Mouse (Mus musculus) midbrain, postnatal 0 days (tissue): ENCODE results near the gene Eps8l3. TPM values are rescaled to one million over a fixed set of nuclear protein-coding genes. Genes with fewer than 3 reads are reported as not detected.

Experiments
- ATAC-seq: fragments of 200-750 bp; cut with Nextera tagmentation; 2 replicates; pipeline ENCODE4 v1.8.0; 2017; ENCODE audit warnings: moderate number of reproducible peaks, mild to moderate bottlenecking, moderate TSS enrichment, moderate library complexity; ENCODE audit not compliant: low FRiP score
- DNase-seq: peaks from one replicate; pipeline ENCODE4 v3.0.0-alpha.2; 2015; ENCODE audit warnings: low spot score
- H3K27ac ChIP-seq: fragments of 300-500 bp; sonication (generic); 2 replicates; pipeline ENCODE4 v1.5.1; 2014; ENCODE audit warnings: low read depth, mild to moderate bottlenecking, low read length, mixed read lengths
- H3K27me3 ChIP-seq: fragments of 300-500 bp; sonication (generic); 2 replicates; pipeline ENCODE4 v1.6.1; 2014; ENCODE audit warnings: low read length, control low read depth, mixed read lengths; ENCODE audit not compliant: insufficient read depth
- H3K36me3 ChIP-seq: fragments of 300-500 bp; sonication (generic); 2 replicates; pipeline ENCODE4 v1.6.1; 2014; ENCODE audit warnings: low read length, control low read depth, mixed read lengths; ENCODE audit not compliant: insufficient read depth
- H3K4me1 ChIP-seq: fragments of 300-500 bp; sonication (generic); 2 replicates; pipeline ENCODE4 v1.6.1; 2014; ENCODE audit warnings: mild to moderate bottlenecking, control low read depth, antibody characterized with exemption, low read length, mixed read lengths; ENCODE audit not compliant: insufficient read depth
- H3K4me2 ChIP-seq: fragments of 300-500 bp; sonication (generic); 2 replicates; pipeline ENCODE4 v1.6.1; 2014; ENCODE audit warnings: low read depth, mild to moderate bottlenecking, low read length, mixed read lengths; ENCODE audit not compliant: poor library complexity, severe bottlenecking
- H3K4me3 ChIP-seq: fragments of 300-500 bp; sonication (generic); 2 replicates; pipeline ENCODE4 v1.5.1; 2014; ENCODE audit warnings: low read depth, mild to moderate bottlenecking, low read length, moderate library complexity
- H3K9ac ChIP-seq: fragments of 300-500 bp; sonication (generic); replicated peaks from 2 replicates; pipeline ENCODE4 v1.6.1; 2014; ENCODE audit warnings: mild to moderate bottlenecking, low read length, moderate library complexity, mixed read lengths; ENCODE audit not compliant: poor library complexity, severe bottlenecking
- H3K9me3 ChIP-seq: fragments of 300-500 bp; sonication (generic); 2 replicates; pipeline ENCODE4 v1.6.1; 2016; ENCODE audit warnings: low read length, control low read depth
- CTCF ChIP-seq: IDR thresholded peaks from 2 replicates; pipeline ENCODE4 v1.5.1; 2016; ENCODE audit warnings: antibody characterized with exemption, mild to moderate bottlenecking
- WGBS: fragments of 180-500 bp; shearing (Covaris S2); extraction: QIAGEN DNeasy Blood & Tissue Kit; methylation state at CpG from one replicate; pipeline ENCODE4 v1.1.7; 2014; 5-methylcytosine and 5-hydroxymethylcytosine counted together
- polyA plus RNA-seq: library from polyadenylated mRNA; unstranded; fragments of >200 nt; fragmentation: Nextera tagmentation; extraction: Ambion mirVana; gene quantifications from 2 replicates; pipeline ENCODE4 v1.2.1, GENCODE M21; 2015
- total RNA-seq: library from RNA; depleted of rRNA; stranded (reverse); fragments of >200 nt; gene quantifications from 2 replicates; pipeline ENCODE4 v1.2.3, GENCODE M21; 2014

Eps8l3 gene
- total and polyA plus RNA-seq, 2 experiments from 2014 or later: not detected

DNA sequence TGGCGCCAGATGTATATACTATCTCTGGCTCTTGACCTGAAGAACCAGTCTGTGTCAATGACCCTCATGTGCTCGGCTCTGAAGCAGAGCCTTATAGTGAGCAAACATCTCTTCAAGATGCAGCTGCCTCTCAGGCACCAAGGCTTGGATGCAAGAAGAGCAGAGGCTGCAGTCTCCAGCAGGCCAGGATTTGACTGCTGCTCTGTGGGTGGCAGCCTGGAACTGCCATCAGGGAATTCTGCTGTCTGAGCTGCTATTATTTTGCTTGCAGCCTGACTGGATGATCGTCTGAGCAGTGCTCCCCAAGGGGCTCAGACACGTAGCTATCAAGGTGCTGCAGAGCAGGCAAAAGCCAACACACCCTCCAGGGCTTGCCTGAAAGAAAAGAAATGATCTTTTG, 28.9 kb upstream of the Eps8l3 start:
- DNase-seq (no peak), ATAC-seq (no peak)
- 46% methylated on average over 4 of the region's 4 CpGs for WGBS
- Histone ChIP-seq H3K27ac (no peak overlapping the region), H3K36me3 (no peaks in the 10 kb centered on the region), H3K27me3 (no peaks in the 10 kb centered on the region), H3K4me1 (peaks cover 8% of the 10 kb centered on the region; the same call in 1 of the 2 replicates), H3K9me3 (no peaks in the 10 kb centered on the region), H3K9ac (no peak overlapping the region), H3K4me2 (no peak overlapping the region), H3K4me3 (no peak overlapping the region)
- TF ChIP-seq CTCF: no peak

DNA sequence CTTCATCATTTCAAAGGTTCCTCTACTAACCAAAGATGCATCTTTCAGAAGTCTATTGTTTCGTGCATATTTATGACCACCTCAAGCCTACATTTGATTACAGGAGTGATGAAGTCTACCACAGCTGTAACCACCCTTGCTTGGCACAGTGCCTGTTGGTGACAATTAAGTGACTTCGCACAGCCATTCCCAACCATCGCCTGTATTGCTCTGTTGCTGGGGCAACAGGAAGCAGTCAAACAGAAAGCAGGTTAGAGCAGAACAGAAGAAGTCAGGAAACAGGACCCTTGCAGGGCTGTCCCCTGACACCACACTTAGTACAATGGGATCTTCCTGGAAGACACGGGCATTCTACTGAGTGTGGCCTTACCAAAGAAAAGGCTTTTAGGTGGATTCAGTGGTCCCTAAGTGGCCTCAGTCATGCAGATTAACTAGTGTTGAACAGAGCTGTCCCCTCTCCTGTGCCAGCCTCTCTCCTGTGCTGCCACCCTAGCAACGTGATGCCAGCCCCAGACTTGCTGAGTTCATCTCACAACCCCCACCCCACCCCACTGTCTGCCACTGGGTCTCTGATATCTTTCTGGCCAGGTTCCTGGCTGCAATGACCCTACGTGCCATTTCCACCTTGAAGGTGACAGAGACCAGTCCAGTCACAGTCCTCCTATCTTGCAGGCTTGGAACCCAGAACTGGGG, 27.9 kb upstream of the Eps8l3 start:
- Histone ChIP-seq H3K4me3 (no peak overlapping the region), H3K27me3 (no peaks in the 10 kb centered on the region), H3K36me3 (no peaks in the 10 kb centered on the region), H3K9me3 (no peaks in the 10 kb centered on the region), H3K27ac (no peak overlapping the region), H3K4me2 (no peak overlapping the region), H3K4me1 (peaks cover 8% of the 10 kb centered on the region; the same call in 1 of the 2 replicates), H3K9ac (no peak overlapping the region)
- TF ChIP-seq CTCF: no peak
- DNase-seq (peak; percentile 49), ATAC-seq (no peak)
- 59% methylated on average over 6 of the region's 6 CpGs for WGBS

DNA sequence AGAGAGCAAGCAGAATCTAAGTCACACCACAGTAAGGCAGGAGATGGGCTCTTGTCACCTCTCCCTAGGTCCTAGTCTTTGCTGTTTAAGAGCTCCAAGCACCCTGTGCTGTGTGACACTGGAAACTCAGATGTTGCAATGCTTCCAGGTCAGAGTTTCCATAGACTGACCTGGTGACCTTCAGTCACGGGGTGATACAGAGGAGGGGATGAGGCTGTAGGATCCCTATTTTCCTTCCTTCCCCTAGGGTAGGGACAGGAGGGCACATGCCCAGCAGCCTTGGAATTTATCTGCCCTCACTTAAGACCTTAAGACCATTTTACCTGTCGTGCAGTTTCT, 27.4 kb upstream of the Eps8l3 start:
- Histone ChIP-seq H3K27ac (no peak overlapping the region), H3K27me3 (no peaks in the 10 kb centered on the region), H3K9ac (no peak overlapping the region), H3K9me3 (no peaks in the 10 kb centered on the region), H3K4me2 (no peak overlapping the region), H3K4me1 (peaks cover 8% of the 10 kb centered on the region; the same call in 1 of the 2 replicates), H3K36me3 (no peaks in the 10 kb centered on the region), H3K4me3 (no peak overlapping the region)
- ATAC-seq: no peak
- WGBS: 85% methylated on average over 2 of the region's 2 CpGs
- no peak for DNase-seq
- TF ChIP-seq CTCF: no peak

DNA sequence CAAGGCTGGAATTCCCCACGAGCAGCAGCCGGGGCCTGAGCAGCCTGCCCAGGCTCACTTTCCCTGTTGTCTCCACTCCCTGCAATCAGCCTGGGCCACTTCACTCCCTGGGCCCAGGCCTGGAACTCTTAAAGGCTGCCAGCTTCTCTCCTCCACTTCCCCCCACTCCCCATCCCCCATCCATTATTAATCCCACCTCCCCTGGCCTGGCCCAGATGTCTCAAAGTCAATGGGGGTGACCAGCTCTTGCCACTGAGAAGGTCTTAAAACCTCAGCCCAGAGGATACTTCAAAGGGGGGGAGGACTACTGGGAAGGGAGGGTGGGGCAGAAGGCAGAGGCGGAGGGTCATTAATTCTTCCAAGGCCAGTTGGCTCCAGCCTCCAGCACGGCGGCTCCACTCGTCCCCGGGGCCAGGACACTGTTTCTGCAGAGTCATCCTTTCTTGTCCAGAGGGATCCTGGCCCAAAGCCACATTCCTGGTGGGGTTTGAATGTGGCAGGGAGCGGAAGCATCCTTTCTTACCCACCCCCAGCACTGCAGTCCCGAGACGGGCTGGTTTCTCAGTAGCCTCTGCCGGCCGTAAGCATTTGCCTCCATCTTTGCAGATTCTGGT, 26.5 kb upstream of the Eps8l3 start:
- Histone ChIP-seq H3K4me2 (peak overlapping the region; percentile 13; the same call in 1 of the 2 replicates), H3K4me3 (no peak overlapping the region), H3K36me3 (no peaks in the 10 kb centered on the region), H3K9me3 (no peaks in the 10 kb centered on the region), H3K4me1 (peaks cover 8% of the 10 kb centered on the region; the same call in 1 of the 2 replicates), H3K27me3 (no peaks in the 10 kb centered on the region), H3K9ac (0 out of 2 replicates have a peak overlapping the region, but pooled peaks have one; percentile 20), H3K27ac (no peak overlapping the region)
- 17% methylated on average over 12 of the region's 12 CpGs for WGBS
- DNase-seq (peak; percentile 77), ATAC-seq (0 out of 2 replicates have a peak, but pooled peaks have one; percentile 11)
- no peak for TF ChIP-seq CTCF

DNA sequence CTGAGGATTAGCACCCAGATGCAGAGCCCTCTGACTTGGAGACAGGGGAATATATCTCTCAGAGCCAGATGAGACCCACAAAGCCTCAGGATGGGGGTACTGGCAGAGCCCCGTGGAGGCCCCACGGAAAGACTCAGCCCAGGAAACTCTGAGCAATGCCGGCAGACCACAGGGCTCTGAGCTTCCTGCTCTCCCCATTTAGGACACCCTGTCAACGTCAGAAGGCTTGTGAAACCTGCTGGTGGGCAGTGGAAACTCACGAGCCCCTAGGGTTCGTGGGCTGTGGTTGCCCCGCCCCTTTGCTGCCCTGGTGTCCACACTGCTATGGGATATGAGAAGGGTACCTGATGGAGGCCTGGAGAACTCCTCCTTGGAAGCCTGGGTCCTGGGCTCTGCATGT, 24.2 kb upstream of the Eps8l3 start:
- no peak overlapping the region for H3K4me3 ChIP-seq
- no peaks in the 10 kb centered on the region for H3K27me3 ChIP-seq
- no peak overlapping the region for H3K27ac ChIP-seq
- WGBS: 66% methylated on average over 7 of the region's 7 CpGs
- H3K4me2 ChIP-seq: no peak overlapping the region
- TF ChIP-seq CTCF: no peak
- peaks cover 8% of the 10 kb centered on the region; the same call in 1 of the 2 replicates for H3K4me1 ChIP-seq
- H3K9ac ChIP-seq: no peak overlapping the region
- no peak for ATAC-seq
- H3K9me3 ChIP-seq: no peaks in the 10 kb centered on the region
- H3K36me3 ChIP-seq: no peaks in the 10 kb centered on the region
- no peak for DNase-seq
